Mouse (Mus musculus) ES-Bruce4 (cell line): ENCODE results near the gene Naa15.

Experiments
- CTCF ChIP-seq: IDR thresholded peaks from one replicate; pipeline ENCODE4 v1.8.1; 2011; ENCODE audit warnings: low read depth, low read length
- EP300 ChIP-seq: IDR thresholded peaks from 2 replicates; pipeline ENCODE4 v1.6.1; 2011; ENCODE audit warnings: low read depth, low read length; ENCODE audit not compliant: insufficient read depth
- POLR2A ChIP-seq: IDR thresholded peaks from one replicate; pipeline ENCODE4 v1.8.1; 2011; ENCODE audit warnings: low read length; ENCODE audit not compliant: insufficient read depth

GRCm38 (mm10) chr3:51518763-51519121 lies 103.8 kb downstream of the Naa15 start:
- TF ChIP-seq POLR2A, result no peak
- TF ChIP-seq CTCF, result no peak
- TF ChIP-seq EP300, result no peak
